Mouse (Mus musculus): ENCODE measurements around the gene Tbc1d9.
A peak's percentile ranks its signal among the peaks of the same experiment; 100 is the strongest.

The Tbc1d9 gene

DNA sequence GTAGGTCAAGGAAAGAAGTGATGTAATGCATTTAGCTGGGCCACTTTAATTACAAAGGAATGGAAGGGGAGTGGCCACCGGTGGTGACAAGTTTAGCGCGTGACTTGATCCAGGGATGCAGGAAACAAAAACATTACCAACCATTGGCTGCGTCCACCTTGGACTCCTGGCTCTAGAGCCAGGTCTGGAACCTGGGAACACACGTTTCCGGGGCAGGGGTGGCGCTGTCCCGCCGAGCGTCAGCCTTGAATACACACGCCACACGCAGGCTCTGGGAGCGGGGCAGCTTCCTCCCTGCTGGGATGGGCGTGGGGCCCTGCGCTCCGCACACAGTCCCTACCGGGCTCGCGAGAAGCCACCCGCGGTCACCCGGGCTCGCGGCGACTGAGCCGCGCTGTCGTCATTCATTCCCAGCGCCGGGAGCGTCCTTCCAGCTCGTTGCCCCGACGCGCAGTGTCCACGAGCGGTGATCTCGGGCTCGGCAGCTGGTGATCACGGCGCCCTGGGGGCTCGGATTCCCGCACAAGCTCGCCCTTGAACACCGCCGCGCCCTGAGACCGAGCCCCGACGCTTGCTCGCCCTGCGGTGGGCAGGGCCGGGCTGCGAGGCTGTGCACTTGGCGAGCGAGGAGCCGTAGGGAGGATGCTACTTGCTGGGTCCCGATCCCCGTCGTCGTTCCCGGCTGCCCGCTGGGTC lies at the start of gene Tbc1d9:
TSS of gene Tbc1d9 (plus strand) at position 118 of the 696 bp plus-strand sequence.
- no peak for DNase-seq (ENCODE audit: low spot score)

DNA sequence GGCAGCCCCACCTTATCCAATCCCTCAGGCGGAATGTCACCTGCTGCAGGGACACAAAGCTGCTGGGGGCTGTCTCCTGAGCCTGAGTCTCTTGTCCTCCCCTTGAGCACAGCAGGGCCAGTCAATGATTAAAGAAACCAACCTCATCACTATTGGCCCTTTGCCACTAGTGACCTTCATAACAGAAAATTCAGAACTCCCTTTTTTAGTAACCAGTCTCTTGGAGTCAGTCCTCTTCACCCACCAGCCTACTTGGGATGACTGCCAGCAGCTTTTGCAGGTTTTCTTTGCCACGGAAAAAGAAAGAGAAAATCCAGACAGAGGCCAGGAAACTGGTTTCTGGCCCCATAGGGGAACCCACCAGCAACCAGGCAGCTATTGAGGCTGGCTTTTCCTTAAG lies 30.1 kb upstream of the Tbc1d9 start:
- peak; percentile 15 for DNase-seq (ENCODE audit: low spot score)

DNA sequence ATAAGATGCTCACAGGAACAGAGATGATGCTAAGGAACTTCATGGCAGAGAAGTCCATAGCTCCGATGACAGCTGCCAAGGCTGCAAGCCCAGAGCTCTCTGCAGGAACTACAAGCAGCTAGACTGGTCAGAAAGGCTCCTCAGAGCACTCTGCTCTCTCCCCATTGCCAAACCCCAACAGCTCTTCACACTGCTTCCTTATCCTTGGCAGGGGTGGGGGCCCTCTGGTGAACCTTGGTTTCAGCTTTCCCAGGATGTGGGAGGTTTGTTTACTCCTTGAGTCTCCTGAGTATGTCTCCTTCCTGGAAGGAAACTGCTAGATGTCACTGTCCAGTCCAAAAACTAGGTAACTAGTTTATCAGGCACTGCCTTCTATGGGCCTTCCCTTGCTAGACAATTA lies 25.1 kb upstream of the Tbc1d9 start:
- no peak for DNase-seq (ENCODE audit: low spot score)

DNA sequence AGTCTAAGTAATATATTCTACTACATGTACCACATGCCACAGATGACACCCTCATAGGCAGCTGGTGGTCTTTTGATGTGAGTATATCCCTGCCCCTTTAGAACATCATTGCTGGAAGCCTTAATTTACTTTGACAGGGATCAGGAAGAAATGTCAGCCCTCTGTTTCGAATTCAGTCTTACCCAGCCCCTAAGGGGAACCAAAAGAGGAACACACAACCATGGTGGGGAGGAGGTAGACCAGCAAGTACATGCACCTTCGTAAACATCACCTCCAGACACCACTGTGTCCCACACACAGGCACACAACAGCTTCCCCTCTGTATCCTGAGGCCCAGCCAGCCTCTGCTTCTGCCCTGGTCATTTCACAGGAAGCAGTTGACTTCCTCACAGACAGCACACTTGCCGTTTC lies 24.4 kb upstream of the Tbc1d9 start:
- no peak for DNase-seq (ENCODE audit: low spot score)

DNA sequence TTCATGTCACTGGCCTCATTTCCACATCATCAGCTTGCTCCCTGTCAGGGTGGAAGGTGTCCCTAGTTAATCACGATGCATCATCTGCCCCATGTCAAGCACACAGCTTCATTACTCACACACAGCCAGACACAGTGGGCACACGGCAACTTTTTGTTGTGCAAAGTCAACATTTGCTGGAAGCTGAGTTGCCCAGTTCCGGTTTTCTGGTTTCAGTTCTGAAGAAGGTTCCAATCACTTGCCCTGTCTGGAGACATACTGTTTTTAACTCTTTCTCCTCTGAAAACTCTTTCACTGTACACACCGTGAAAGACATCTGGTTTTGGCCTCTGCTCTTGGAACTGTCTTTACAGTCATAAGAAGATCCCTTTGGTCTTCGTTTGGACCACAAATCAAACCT lies 23.8 kb upstream of the Tbc1d9 start:
- DNase-seq (ENCODE audit: low spot score) = no peak

DNA sequence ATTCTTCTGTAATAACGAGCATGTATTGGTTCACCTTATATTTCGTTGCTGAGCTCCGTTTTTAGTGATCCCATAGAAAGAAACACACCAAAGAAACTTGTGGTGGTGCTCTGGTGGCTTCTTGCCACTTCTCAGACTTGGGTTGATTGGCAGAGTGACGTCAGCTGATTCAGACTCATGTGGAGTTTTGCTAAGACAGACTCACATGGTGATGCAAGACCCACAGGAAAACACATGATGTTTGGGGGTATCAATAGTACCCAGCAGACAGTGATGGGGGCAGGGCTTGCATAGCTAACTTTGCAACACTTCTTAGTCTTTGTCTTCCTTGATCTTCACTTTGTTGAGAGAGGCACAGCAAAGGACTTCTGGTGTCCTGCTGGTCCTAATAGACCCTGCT lies 20.6 kb upstream of the Tbc1d9 start:
- no peak for DNase-seq (ENCODE audit: low spot score)

DNA sequence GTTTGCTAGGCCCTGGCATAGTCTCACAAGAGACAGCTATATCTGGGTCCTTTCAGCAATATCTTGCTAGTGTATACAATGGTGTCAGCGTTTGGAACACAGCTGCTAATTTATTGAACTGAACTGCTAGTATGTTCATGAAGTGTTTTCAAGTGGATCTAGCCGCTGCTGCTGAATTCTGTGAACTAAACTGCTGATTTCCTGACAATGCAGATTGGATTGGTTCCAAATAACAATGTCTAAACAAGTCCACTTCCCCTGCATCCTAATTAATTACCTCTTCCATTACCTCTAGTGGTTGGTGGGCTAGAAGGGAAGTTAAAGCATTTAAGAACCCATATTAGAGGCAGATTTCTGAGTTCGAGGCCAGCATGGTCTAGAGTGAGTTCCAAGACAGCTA lies 19.7 kb upstream of the Tbc1d9 start:
- DNase-seq (ENCODE audit: low spot score) = no peak

DNA sequence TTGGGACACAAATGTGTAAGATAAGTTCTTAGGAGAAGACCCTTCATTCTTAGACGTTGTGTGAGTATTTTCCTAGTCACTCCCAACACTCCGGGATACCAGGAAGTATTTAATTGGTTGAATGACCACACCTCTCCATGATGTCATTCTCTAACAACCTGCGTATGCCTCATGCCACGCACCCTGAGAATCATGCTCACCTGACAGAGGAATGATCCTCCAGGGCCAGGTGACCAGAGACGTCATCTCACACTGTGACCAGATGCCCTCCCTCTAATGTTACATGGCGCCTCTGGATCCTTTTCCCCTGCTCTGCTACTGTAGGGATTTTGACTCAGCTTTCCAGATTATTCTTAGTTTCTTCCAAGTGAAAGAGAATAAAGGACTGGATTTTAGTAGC lies 16.0 kb upstream of the Tbc1d9 start:
- no peak for DNase-seq (ENCODE audit: low spot score)

DNA sequence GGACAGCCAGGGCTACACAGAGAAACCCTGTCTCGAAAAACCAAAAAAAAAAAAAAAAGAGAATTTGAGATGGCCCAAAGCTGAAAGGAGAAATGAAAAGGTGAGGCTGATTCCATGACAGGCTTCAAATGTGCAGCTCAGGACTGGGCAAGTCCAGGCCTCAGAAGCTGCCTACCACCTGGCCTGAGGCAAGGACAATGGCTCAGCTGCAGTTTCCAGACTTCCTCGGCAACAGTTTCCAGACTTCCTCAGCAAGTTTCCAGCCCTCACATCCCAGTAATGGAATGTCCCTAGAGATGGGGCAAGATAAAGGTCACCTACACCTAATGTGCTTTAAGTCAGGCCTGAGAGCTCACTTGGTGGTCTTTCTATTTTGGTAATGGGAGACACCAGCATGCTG lies 13.1 kb upstream of the Tbc1d9 start:
- no peak for DNase-seq (ENCODE audit: low spot score)

DNA sequence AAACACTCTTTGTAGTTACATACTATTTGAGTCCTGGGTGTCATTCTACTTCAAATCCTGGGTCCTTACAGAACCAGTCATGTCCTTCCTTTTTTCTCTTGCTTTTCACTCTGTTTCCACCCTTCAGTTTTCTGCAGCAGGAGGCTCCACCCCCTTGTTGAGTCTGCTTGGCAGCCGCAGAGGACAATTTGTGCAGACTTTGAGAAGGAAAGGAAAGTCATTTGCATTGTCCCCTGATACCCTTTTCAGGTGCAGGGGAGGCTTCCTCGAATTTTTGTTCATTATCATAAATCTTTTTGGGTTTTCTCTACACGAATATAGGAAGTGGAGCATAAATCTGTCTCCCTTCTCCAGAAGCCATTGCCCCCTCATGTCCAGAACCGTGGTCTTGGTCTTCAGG lies 12.7 kb upstream of the Tbc1d9 start:
- no peak for DNase-seq (ENCODE audit: low spot score)

DNA sequence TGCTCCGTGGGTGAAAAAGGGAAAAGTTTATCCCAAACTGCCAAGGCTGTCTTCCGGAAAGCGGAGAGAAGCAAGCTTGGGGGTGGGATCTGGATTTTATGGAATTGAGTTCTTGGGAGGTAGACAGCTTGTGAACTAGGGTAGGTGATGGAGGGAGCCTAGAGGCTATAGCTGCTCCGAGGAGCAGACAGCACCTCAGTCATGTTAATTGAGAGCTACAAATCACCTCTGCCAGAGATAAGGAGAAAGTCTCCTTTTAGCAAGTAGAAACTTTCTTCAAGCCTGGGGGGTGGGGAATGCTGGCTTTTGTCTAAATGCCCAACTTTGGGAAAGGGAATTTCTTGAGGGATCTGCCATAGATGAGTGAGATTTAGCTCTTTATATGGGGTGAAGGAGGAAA lies 10.0 kb upstream of the Tbc1d9 start:
- no peak for DNase-seq (ENCODE audit: low spot score)

DNA sequence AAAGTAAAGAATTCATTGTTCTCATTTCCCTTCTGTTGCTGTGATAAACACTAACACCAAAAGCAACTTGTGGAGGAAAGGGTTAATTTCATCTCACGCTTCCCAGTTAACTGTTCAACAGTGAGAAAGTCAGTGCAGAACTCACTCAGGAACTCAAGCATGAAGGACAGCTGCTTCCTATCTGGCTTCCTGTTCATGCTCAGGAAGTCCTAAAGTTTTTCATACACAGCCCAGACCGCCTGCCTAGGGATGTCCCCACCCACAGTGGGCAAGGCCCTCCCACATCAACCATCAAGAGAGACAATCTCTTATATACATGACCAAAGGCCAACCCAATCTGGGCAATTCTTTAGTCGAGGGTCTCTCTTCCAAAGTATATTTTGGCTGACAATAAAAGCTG lies 6.2 kb upstream of the Tbc1d9 start:
- no peak for DNase-seq (ENCODE audit: low spot score)

DNA sequence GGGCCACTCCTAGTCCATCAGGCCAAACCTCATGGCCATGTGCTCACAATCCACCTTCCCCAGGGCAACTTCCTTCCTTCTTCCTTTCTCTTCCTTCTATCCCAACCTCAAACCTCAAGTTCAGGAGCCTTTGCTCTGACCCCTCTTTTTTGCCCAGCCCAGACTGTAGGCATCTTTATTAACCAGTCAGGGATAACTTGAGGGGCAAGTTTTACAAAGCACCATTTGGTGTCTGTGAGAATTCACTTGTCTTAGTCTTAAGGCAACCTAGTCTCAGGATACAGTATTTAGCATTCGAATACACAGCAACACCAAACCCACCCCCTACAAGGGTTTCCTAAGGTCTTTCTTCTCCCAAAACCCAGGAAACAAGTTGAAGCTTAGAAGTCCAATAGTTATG lies 5.5 kb upstream of the Tbc1d9 start:
- DNase-seq (ENCODE audit: low spot score) = no peak

DNA sequence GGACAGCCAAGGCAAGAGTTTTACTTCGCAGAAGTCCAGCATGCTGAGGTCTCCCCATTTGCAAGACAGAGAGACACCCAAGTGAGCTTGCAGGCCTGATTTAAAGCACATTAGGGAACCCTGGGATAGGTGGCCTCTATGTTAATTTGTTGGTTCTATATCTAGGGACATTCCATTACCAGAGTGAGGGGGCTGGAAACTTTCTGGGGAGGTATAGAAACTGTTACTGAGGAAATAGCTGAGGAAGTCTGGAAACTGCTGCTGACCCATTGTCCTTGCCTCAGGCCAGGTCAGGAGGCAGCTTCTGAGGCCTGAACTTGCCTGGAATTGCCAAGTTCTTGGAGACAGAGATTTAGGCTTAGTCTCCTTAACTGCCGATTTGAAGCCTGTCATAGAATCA lies 4.5 kb upstream of the Tbc1d9 start:
- DNase-seq (ENCODE audit: low spot score) = no peak

DNA sequence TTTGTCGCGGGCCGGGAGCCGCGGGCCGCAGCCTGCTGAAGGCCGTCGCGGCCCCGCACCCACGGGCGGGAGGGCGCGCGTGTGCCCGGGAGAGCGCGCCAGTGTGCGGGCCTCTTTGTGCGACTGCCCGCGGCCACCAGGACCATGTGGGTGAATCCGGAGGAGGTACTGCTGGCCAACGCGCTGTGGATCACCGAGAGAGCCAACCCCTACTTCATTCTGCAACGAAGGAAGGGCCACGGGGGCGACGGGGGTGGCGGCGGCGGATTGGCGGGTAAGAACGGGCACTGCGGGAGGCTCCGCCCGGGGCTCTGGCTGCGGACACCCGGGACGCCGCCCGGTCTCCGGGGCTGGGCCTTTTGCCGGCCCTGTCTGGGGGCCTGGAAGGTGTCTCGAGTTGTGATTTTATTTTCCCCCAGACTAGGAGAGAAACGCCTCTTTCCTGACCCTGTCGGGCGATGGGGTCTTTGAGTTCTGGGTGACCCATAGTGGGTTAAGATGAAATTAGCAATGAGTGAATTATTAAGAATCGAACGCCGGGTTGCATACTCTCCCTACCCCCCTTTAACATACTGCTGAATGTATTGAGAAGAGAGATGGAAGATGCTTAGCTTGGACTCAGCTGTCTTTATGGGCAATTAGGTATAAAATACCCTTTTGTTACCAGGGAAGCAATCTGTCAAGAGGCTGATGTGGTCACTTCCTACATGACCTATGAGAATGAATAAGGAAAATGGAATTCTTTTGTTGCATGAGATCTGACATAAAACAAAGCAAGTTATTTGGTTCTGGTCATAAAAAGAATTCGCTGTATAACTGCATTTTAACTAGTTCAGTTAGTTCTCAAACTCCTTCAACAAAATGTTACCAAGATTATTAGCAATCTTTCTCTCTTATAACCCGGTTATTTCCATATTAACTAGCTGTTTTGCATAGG lies 1.0 kb downstream of the Tbc1d9 start, which contains the start of gene Gm10645:
TSS of gene Gm10645 (minus strand) at position 240 of the 937 bp plus-strand sequence.
- DNase-seq (ENCODE audit: low spot score) = no peak

DNA sequence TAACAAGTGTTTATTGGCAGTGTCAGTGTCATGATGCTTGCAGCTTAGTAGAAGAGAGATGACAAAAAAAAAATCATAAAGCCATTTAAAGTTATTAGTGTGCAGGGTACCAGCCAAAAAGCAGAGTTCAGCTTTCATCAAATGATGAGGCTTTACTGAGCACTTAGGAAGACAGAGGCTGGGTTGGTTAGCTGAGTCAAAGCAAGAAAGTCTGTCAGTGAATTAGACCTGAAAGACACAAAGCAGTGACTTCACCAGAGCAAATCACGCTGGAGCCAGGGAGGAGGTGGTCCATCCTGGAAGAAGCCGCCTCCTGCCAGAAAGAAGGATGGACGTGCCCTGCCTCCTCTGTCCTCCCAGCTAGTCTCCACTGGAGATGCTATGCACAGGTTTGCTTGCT lies 2.8 kb downstream of the Tbc1d9 start:
- DNase-seq (ENCODE audit: low spot score) = no peak

DNA sequence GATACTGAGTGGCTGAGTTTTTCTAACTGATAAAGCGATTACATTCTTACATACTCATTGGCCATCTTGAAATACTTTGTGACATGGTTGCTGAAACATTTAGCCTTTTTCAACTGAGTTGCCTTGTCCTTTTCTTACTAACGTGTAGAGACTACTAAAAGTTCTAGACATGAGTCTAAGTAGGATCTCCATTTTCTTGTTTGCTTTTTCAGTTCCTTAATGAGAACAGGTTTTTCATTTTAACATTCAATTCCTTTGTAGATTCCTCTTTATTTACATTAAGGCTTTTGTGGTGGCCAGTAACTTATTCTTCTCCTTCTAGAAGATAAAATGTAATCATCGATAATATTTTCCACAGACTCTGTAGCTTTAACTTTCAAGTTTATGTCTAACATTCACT lies 4.0 kb downstream of the Tbc1d9 start:
- no peak for DNase-seq (ENCODE audit: low spot score)

DNA sequence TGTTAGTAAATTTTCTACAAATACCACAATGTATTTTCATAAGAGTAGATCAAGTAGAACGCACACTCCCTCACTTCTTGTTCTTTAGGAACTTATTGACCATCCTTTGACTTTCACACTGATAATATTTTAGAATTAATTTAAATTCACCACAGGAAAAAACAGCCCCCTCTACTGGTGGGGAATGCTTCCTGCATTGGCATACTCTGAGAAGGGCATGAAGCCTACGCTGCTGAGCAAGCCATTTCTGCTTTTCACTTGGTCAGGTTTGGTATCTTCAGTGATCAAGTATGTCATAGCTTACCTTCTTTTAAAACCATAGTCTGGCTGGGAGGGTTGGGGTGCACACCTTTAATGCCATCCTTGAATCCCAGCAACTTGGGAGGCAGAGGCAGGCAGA lies 4.6 kb downstream of the Tbc1d9 start:
- DNase-seq (ENCODE audit: low spot score) = no peak

DNA sequence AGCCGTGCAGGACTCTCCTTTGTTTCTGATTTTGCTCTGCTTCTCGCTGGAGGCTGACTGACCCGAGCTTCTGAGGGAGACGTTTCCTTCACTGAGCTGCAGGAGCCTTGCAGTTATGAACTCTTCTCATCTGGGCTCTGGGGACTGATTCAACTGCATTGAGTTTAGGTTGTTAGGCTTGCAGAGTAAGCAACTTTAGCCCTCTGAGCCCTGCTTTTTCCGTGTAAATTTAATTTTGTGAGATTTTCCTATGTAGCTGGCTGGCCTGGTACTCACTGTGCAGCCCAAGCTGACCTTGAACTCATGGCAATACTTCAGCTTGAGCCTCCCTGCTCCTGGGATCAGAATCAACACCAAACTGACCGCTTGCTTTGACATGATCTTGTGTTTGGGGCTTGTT lies 5.7 kb downstream of the Tbc1d9 start:
- no peak for DNase-seq (ENCODE audit: low spot score)

DNA sequence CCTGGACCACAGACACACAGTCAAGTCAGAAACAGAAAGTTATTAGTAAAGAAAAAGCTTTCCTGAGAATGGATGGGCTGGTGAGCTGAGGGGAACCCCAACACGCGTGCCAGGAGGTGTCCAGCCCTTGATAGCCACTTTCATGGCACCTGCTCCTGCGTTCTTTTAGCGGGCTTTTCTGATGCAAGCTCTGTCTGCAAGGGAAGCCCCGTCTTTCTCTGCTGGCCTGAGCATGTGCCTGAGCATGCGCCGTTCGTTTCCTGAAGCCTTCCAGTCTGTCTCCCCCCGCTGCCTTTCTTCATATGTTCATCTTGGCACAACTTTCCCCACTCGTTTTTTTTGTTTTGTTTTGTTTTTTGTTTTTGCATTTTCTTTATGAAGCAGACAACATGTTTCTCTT lies 10.5 kb downstream of the Tbc1d9 start:
- no peak for DNase-seq (ENCODE audit: low spot score)

DNA sequence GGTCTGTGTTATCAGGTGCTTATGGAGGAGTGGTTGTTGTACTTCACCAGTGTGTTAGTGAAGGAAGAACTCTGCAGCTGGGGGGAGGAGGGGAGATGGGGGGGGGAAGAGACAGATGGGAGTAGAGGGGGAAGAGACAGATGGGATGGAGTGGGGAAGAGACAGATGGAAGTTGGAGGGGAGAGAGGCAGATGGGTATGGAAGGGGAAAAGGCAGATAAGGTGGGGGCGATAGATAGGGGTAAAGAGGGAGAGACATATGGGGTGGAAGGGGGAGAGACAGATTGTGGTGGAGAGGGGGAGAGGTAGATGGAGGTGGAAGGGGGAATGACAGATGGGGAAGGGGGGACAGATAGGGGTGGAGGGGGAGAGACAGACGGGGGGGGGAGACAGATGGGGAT lies 11.6 kb downstream of the Tbc1d9 start:
- no peak for DNase-seq (ENCODE audit: low spot score)

DNA sequence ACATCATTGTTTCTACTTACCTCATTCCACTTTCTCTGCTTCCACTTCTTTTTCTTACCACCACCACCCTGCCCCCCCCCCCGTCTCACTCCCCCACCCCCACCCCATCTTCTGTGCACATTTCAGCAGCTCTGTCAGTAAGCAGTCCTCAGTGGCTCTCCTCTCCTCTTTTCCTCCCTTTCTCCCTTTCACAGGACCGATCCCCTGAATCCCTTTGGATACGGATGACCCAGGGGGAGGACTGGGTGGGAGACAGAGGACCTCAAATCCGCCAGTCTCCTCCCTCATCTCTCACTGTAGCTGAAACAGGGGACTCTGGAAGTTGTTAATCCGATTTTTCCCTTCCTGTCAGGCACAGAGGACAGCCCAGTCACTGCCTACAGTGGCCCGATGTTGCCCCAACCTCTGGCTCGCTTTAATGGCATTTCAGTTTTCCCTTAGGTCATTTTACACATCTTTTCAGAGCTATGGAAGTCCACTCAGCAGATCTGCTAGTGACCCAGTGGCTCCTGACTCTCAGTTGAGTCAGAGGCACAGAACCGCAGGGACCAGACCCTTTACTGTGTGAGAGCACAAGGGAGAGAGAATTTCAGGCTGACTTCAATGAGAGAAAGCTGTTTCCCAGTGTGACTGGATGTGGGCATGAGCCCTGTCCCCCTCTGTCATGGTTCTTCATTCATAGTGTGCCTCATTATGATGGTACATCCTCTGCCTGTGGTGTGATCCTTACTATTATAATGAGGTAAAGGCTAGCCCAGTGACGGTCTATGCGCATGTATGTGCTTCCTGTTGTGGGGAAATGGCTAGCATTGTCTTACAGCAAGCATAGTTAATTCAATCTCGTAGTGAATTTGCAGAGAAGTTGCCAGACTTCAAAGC lies 12.4 kb downstream of the Tbc1d9 start:
- no peak for DNase-seq (ENCODE audit: low spot score)
